Mouse (Mus musculus) liver, embryonic 14.5 days (tissue): ENCODE data around the gene Spata25. TPM values are rescaled to one million over a fixed set of nuclear protein-coding genes. Genes with fewer than 3 reads are reported as not detected.
A peak's percentile ranks its signal among the peaks of the same experiment; 100 is the strongest.

Source experiments
- ATAC-seq: fragments of 200-750 bp; cut with Nextera tagmentation; 2 replicates; pipeline ENCODE4 v1.8.0; 2017; ENCODE audit warnings: moderate number of reproducible peaks, mild to moderate bottlenecking, moderate library complexity; ENCODE audit not compliant: insufficient read depth
- DNase-seq, 3 experiments: peaks; one replicate each; pipeline ENCODE4 v3.0.0-alpha.2; 2012 to 2013; ENCODE audit warnings: low read depth in 3 of 3, low spot score in 3 of 3
- H3K27ac ChIP-seq: fragments of 300-500 bp; sonication (generic); 2 replicates; pipeline ENCODE4 v1.5.1; 2014; ENCODE audit warnings: moderate library complexity, mild to moderate bottlenecking, control low read depth, inconsistent platforms
- H3K27me3 ChIP-seq: fragments of 300-500 bp; sonication (generic); 2 replicates; pipeline ENCODE4 v1.6.1; 2014; ENCODE audit warnings: mild to moderate bottlenecking, low read length, moderate library complexity; ENCODE audit not compliant: control insufficient read depth, insufficient read depth
- H3K36me3 ChIP-seq: fragments of 300-500 bp; sonication (generic); replicated peaks from 2 replicates; pipeline ENCODE4 v1.6.1; 2014; ENCODE audit warnings: low read depth; ENCODE audit not compliant: control insufficient read depth, insufficient read depth
- H3K4me1 ChIP-seq, 2 experiments: fragments of 200-500 bp in 1 of 2; fragments of 300-500 bp in 1 of 2; sonication (generic) in 1 of 2; replicated peaks; 2 replicates each; pipeline ENCODE4 v1.6.1; 2012 to 2014; ENCODE audit warnings: antibody characterized with exemption in 1 of 2, inconsistent platforms in 1 of 2, low read length in 1 of 2; ENCODE audit not compliant: control insufficient read depth in 2 of 2, insufficient read depth in 2 of 2
- H3K4me2 ChIP-seq: fragments of 300-500 bp; sonication (generic); 2 replicates; pipeline ENCODE4 v1.6.1; 2014; ENCODE audit warnings: low read depth, mild to moderate bottlenecking, control low read depth, moderate library complexity
- H3K4me3 ChIP-seq, 2 experiments: fragments of 200-500 bp in 1 of 2; fragments of 300-500 bp in 1 of 2; sonication (generic) in 1 of 2; 2 replicates each; pipeline ENCODE4 v1.5.1; 2012 to 2014; ENCODE audit warnings: low read depth in 2 of 2, low read length in 2 of 2, mild to moderate bottlenecking in 2 of 2, control low read depth in 1 of 2, inconsistent platforms in 1 of 2, moderate library complexity in 1 of 2; ENCODE audit not compliant: insufficient read depth in 1 of 2
- H3K9ac ChIP-seq: fragments of 300-500 bp; sonication (generic); replicated peaks from 2 replicates; pipeline ENCODE4 v1.6.1; 2014; ENCODE audit warnings: mild to moderate bottlenecking, control low read depth, moderate library complexity
- H3K9me3 ChIP-seq: fragments of 300-500 bp; sonication (generic); 2 replicates; pipeline ENCODE4 v1.6.1; 2016; ENCODE audit warnings: low read length, mixed read lengths; ENCODE audit not compliant: control insufficient read depth
- CTCF ChIP-seq: IDR thresholded peaks from 2 replicates; pipeline ENCODE4 v1.5.1; 2016; ENCODE audit warnings: antibody characterized with exemption, low read depth, control low read depth
- EP300 ChIP-seq: IDR thresholded peaks from 2 replicates; pipeline ENCODE4 v1.6.1; 2016; ENCODE audit warnings: antibody characterized with exemption, low read depth
- WGBS: fragments of 180-500 bp; shearing (Covaris S2); extraction: QIAGEN DNeasy Blood & Tissue Kit; methylation state at CpG from one replicate; pipeline ENCODE4 v1.1.7; 2014; ENCODE audit not compliant: insufficient replicate concordance; 5-methylcytosine and 5-hydroxymethylcytosine counted together
- polyA plus RNA-seq, 2 experiments: library from polyadenylated mRNA; depleted of rRNA in 1 of 2; stranded (reverse) in 1 of 2; unstranded in 1 of 2; fragments of >200 nt; fragmentation: Nextera tagmentation in 1 of 2; extraction: Ambion mirVana in 1 of 2; gene quantifications; 2 replicates each; pipeline versions ENCODE4 v1.2.1 to v1.2.3; 2012 to 2014

The Spata25 gene
- polyA plus RNA-seq, 2 experiments = not detected

GRCm38 (mm10) chr2:164862179-164862861 lies 34.0 kb upstream of the Spata25 start:
- no peak for DNase-seq
- no peak for TF ChIP-seq CTCF
- no peak for TF ChIP-seq EP300
- H3K27me3 ChIP-seq = peaks cover 22% of the 10 kb centered on the region
- no peaks in the 10 kb centered on the region for H3K36me3 ChIP-seq
- no peak overlapping the region for H3K4me2 ChIP-seq
- ATAC-seq = no peak
- no peak overlapping the region for H3K27ac ChIP-seq
- H3K4me1 ChIP-seq = peaks cover 0 to 14% of the 10 kb centered on the region in 2 experiments; a peak in 2 of 4 replicates
- H3K4me3 ChIP-seq = no peak overlapping the region
- no peak overlapping the region for H3K9ac ChIP-seq
- no peaks in the 10 kb centered on the region for H3K9me3 ChIP-seq
- WGBS = 37% methylated on average over 9 of the region's 9 CpGs

- ATAC-seq (no peak), DNase-seq (no peak)
- Histone ChIP-seq H3K9me3 (no peaks in the 10 kb centered on the region), H3K27me3 (peaks cover 34% of the 10 kb centered on the region), H3K36me3 (no peaks in the 10 kb centered on the region), H3K27ac (no peak overlapping the region), H3K9ac (no peak overlapping the region), H3K4me2 (no peak overlapping the region), H3K4me1 (peaks cover 0 to 7% of the 10 kb centered on the region in 2 experiments; a peak in 2 of 4 replicates), H3K4me3 (no peak overlapping the region)
- WGBS = 54% methylated on average over 4 of the region's 4 CpGs
- TF ChIP-seq CTCF = no peak
- TF ChIP-seq EP300 = no peak
These were observed 32.8 kb upstream of the Spata25 start for GRCm38 (mm10) chr2:164861094-164861493.

GRCm38 (mm10) chr2:164859640-164860432 lies 31.5 kb upstream of the Spata25 start:
- DNase-seq (peak in 1 of 3 experiments; percentile 26), ATAC-seq (peak; percentile 60)
- TF ChIP-seq CTCF (no peak), EP300 (no peak)
- Histone ChIP-seq H3K4me3 (no peak overlapping the region), H3K4me2 (peak overlapping the region; percentile 18), H3K36me3 (no peaks in the 10 kb centered on the region), H3K9me3 (no peaks in the 10 kb centered on the region), H3K4me1 (peaks cover 0 to 6% of the 10 kb centered on the region in 2 experiments; a peak in 2 of 4 replicates), H3K27ac (no peak overlapping the region), H3K27me3 (peaks cover 44% of the 10 kb centered on the region), H3K9ac (no peak overlapping the region)
- WGBS = 40% methylated on average over 9 of the region's 9 CpGs

- Histone ChIP-seq H3K9me3 (no peaks in the 10 kb centered on the region), H3K36me3 (no peaks in the 10 kb centered on the region), H3K9ac (no peak overlapping the region), H3K4me1 (peaks cover 0 to under 1% of the 10 kb centered on the region in 2 experiments; a peak in 2 of 4 replicates), H3K27me3 (peaks cover 45% of the 10 kb centered on the region), H3K4me2 (peak overlapping the region; percentile 18), H3K27ac (no peak overlapping the region), H3K4me3 (no peak overlapping the region)
- ATAC-seq = no peak
- WGBS = 30% methylated on average over 2 of the region's 2 CpGs
- TF ChIP-seq CTCF = no peak
- no peak for TF ChIP-seq EP300
- DNase-seq = no peak
These were observed 30.8 kb upstream of the Spata25 start for GRCm38 (mm10) chr2:164859155-164859554.
